Mouse (Mus musculus): ENCODE data around the gene Lgals3bp.

Lgals3bp gene
- long read RNA-seq, experiment 1, transcript Lgals3bp-201 (6 exons, 2,330 nt) = major isoform, 72 of 80 reads
- long read RNA-seq, experiment 1, partial matches to known transcripts = 6 of 80 reads
- long read RNA-seq, experiment 1, other reads (novel, unspliced or antisense) = 2 of 80 reads
- long read RNA-seq, experiment 2, transcript Lgals3bp-201 (6 exons, 2,330 nt) = major isoform, 36 of 45 reads
- long read RNA-seq, experiment 2, partial matches to known transcripts = 9 of 45 reads
- long read RNA-seq, experiment 2, other reads (novel, unspliced or antisense) = 0 of 45 reads

DNA sequence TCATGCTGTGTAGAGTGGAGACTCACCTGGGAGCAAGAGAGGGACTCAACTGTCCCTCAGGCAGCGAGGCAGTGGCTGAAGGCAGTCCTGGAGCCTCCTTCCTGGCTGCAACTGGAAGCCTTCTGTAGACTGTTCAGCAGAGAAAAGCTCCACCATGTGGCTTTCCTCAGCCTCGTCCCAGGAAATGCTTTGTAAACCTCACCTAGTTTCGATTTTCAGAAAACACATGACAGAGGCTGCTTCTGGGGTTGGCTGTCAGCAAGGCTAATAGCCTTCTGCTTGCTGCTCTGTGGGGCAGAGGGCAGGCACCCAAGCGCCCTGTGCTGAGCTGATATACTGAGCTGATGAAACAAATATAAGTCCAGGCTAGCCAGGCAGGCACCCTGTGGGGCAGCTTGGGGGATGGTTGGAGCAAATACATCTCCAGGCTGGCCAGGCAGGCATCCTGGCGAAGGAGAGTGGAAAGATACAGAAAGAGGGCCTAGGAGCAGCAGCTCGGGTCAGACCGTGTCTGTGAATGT is at the start of gene Lgals3bp:
Gene Lgals3bp (minus strand): TSS at position 333 of the 521 bp plus-strand sequence.
- intact Hi-C loops (cut with DNase I) = no loop called here

DNA sequence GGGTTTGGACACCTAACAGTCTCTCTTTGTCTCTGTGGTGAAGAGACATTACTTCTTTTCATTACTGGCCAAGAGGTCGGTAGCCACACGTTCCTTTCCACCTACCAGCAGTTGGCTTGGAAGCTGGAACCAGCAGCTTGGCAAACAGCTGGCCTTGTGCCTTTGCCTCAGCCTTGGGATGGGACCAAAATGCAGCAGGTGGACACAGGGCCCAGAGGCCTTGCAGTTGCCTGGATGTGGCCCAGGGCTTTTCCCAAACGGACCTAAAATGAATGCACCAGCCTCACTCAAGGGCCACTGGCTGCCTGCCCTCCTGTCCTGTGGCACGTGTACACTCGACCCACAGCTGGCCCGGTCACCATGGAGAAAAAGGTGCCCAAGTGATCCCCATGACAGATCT is 49.3 kb upstream of the Lgals3bp start:
- intact Hi-C loops (cut with DNase I) = no loop called here

DNA sequence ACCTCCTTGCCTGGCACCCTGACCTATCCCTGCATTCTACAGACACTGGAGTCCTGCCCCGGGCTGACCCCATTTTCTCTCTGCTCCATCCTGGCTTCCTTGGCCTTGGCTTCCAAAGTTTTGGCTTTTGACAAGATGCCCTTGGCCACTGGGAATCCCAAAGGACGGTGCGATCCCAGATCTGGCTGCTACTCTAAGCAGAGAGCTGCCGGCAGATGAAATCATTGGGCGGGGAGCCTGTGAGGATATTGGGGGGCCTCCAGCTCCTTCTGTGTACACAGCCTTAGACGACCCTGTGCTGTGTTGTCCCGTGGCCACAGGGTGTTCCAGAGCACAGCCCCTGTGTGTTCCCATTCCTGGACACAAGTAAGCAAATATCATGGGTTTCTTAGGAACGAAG is 46.5 kb upstream of the Lgals3bp start:
- intact Hi-C loops (cut with DNase I) = loop anchor here (5.0 kb wide), 1 partner anchor 289 kb away; no protein-coding TSS in a partner anchor

DNA sequence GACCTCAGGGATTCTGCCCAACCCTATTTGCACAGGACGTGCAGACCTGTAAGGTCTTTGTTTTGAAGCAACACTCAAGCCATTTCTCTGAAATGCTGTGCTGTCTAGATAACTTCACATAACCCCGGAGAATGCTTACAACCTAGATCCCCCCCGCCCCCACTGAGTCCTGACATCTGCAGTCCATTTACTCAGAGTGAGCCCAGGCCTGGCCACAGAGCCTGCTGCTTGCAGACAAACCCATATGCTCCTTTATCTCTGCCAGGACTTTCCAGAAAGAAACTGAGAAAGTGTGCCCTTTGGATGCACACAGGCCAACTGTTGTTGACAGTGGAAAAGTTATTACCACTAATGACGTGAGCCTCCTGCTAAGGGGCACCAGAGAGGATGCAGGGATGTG is 45.5 kb upstream of the Lgals3bp start:
- intact Hi-C loops (cut with DNase I) = loop anchor here (5.0 kb wide), 1 partner anchor 290 kb away; no protein-coding TSS in a partner anchor

DNA sequence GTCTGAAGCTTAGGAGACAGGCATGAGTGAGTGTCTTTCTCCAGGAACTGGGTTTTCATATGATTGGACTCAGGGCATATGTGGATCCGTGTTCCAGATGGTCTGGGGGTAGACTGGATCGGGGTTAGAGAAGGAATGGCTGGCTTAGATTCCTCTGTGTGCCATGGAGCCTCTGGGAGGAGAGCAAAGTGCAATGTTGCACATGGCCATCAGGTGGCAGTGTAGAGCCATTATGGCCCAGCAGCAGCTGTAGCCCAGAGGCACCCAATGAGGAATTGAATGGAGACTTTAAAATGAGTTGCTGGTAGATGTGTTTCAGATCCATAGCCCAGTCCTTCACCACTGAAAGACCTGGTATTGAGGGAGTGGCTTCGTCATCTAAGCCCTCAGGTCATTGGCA is 44.0 kb upstream of the Lgals3bp start:
- intact Hi-C loops (cut with DNase I) = loop anchor here (2.0 to 5.0 kb wide), 2 partner anchors 45 to 291 kb away; no protein-coding TSS in a partner anchor

DNA sequence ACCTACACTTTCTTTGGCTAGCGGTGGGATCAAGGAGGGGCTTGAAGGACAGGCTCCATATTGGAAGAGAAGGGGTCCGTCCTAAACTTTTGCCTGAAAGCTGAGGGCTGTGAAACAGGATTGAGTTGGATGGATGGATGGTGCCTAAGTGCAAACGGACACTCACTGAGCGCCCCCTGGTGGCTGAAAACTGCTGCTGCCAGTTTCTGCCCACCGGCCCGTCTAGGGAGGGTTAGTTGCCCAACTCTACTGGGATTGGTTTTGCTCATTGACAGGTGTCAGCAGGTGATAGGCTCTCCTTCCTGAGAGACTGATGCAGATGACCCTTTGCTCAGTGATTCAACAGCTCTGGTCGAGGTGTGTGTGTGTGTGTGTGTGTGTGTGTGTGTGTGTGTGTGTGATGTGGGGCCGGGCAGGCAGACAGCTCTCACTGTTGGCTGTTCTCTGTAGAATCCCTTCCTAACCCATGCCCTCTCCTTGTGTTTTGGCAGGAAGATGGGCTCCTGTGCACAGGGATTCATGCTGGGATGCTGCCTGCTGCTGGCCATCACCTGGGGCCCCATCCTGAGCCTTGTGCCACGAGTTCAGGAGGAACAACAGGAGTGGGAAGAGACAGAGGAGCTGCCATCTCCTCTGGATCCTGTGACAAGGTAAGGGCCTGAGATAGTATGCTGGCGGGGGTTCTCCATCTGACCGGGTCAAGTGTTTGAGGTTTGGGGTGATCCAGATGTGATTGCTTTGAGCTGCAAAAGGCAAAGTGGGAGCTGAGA is 41.5 kb upstream of the Lgals3bp start:
- intact Hi-C loops (cut with DNase I) = loop anchor here (1.0 kb wide), 1 partner anchor 20 kb away; no protein-coding TSS in a partner anchor

DNA sequence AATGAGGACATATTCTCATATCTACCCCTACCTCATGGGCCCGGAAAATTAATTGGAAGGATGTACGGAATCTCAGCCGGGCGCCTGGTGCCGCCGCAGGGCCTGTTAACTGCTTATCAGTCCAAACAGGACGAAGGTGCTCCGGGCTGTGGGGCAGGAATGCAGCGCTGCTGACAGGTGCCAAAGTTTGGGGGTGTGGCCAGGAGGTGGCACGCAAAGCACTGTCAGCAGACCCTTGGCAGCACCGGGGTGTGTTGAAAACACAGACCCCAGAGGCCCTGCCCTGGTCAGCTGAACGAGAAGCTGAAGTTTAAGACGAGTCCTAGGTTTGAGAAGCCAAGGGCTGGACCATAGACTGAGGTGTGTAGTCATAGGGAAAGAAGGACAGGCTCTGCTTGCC is 40.8 kb upstream of the Lgals3bp start:
- intact Hi-C loops (cut with DNase I) = loop anchor here (1.0 kb wide), 1 partner anchor 19 kb away; no protein-coding TSS in a partner anchor

DNA sequence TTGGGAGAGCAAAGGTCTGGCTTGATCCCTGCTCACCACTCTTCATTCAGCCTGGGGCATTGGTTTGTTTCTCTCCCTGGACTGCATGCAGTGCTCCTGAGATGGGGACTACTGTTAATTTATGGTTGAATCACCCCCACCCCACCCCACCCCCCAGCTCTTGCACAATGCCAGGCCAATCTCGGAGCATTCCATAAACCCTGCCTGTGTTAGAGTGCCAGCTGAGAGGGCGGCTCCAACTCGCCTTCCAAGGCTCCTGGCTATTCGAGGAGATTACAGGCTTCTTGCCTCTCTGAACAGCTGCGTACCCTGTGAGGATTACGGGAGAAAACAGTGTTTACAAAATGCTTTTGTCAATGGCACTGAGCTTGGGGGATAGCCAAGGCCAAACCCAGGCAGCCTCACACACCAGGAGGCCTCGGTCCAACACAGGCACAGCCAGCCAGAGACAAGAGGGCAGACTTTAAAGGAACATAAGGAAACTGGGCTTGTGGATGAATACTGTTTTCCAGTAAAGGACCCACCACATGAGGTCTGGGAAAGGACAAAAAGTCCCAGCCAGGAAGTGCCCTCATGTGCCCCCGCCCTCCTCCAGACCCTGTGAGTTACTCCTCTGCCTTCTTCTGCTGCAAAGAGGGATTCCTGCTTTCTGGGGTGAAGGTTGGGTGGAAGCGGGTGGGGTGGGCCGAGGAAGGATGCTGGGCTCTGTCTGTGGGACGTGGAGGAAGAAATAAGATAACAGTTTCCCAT is 36.9 kb upstream of the Lgals3bp start:
- intact Hi-C loops (cut with DNase I) = no loop called here

DNA sequence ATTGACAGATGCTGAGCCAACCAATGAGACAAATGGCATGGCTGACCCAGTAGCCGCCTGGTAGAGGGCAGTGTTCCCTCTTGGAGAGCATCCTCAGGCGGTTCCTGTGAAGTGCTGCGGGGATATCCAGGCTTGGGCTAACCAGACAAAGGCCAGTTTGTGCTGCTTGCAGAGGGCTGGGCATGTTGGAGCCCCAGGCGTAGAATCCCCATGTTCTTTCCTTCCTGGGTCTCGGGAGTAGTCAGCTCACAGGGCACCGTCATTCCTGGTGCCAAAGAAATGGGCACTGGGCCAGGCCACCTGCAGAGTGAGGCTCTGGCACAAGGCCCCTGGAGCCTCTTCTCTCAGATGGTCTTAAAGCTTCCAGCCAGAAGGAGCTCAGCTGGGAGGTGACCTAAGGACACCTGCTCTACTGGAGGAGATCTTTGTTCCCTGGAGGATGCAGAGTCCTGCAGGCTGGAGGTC is 34.6 kb upstream of the Lgals3bp start:
- intact Hi-C loops (cut with DNase I) = no loop called here

DNA sequence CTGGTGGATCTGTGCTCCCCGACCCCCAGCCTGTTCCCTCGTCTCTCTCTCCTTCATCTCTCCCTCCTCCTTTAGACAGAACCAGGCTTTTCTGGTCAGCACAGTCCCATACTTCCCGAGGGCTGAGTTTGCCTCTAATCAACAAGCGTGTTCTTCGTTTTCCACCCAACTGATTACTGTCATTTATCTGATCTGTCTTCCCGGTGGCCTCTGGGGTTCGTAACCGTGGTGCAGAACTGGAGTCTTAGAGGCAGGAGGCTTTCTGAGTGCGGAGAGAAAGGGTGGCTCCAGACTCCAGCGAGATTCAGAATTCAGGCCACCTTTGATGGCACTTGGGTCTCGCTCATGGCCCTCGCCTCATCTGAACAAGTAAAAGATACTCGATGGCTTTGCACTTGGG is 32.2 kb upstream of the Lgals3bp start:
- intact Hi-C loops (cut with DNase I) = no loop called here

DNA sequence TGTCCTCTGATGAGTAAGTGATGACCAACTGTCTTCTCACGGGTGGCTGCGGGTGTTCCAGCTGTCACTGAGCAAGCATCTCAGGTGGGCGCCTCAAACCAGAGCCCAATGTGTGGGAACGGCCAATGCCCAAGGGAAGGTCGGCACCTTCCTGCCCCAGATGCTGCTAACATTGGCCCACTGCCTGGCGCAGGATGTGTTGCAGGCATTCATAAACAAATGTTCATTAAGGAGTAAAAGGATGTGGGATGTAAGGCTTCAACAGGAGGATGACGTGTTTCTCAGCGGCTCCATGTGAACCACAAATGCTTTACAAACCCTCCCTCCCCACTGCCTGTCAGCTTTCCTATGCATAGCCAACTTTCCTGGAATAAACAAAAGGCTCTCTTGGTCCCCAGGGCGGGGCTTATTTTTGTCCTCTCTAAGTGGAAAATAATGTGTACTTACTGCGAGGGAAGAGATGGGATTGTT is 31.5 kb upstream of the Lgals3bp start:
- intact Hi-C loops (cut with DNase I) = no loop called here

DNA sequence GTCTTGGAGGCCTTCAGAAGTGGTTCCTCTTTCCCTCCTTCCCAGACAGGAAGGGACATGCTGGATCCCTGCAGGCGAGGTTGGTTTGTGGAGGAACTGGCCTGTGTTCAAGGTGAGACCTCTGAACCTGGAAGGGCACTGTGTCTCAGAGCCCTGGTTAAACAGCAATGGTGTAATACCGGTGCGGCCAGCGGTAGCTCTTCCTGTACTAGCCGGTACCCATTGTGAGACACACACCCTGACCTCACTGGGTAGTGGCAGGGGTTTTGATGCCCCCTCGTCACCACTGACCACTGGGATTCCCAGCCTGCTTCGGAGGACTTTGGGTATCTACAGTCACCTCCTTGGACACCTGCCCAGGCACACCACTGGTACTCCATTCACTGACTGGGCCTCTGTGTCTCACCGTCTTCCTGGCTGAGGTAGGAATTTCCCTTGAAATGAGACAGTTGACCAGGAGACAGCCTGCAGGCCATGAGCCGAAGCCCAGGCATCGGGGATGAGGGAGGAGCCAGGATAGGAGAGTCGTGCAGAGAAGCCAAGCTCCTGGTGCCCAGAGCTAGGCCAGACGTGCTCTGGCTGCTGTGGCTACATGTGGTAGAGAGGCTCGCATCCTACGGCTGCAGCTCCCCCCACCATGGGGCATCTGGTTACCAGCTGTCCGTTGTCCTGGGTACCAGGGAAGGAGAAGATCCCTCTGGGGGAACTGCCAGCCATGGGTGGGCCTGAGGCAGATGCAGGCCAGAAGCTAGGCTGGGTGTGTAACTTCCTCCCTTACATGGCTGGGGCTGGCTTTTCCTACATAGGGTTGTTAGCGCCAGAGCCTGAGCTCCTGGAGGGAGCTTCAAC is 29.4 kb upstream of the Lgals3bp start:
- intact Hi-C loops (cut with DNase I) = no loop called here

DNA sequence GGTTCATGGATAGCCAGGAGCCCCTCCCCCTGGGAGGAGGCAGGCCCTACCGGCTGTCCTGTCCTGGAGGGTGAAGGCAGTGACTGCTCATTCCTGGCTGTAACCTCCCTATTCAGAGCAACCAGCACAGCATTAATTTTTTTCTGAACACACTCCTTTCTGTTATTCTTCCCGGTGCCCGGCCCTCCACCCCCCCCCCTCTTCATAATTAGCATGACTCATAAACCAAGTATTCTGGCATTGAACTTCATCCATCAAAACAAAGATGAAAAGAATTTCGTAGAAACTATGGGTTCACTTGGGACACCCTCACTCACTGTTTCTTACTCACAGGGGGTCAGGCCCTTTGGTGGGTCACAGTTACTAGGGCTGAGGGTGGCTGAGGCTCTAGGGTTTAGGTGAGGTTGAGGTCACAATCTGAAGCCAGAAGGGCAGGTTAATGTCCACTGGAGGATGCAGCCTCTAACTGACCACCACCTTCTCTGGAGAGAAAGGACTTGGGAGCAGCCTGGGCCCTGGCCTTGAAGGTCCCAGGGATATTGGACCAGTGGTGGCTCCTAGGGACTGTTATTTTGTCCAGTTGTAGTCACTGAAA is 28.5 kb upstream of the Lgals3bp start:
- intact Hi-C loops (cut with DNase I) = no loop called here

DNA sequence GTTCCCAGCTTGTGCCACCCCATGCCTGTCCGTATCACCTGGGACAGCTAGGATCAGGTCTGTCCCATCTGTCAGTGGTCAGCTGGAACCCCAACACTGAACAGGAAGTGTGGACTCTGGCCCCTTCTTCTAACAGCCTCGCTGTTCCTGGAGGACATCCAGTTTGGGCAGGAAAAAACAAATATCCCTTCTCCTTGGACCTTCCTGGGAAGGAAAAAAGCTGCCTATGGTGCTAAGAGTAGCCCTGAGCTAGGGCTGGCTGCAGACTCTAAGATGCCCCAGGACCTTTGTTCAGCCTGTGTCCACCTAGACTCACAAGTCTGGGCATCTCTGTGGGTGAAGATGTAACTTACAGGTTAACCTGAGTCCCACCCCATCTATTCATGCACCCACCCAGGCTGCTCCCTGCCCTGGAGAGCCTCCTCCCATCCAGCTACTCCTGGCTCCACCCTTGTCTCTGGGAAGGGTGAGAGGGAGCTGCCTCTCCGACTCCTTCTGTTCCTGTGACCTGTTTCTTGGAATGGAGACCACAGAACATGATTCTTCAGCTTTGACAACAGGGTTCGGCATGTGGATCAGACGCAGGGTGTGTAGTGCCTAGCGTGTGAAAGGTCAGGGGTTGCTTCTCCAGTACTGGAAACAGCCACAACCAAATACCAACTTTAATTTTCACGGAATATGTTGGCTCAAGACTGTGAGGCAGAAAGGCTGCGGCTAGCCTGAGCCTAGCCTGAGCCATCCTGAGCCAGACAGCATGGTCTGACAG is 27.2 kb upstream of the Lgals3bp start:
- intact Hi-C loops (cut with DNase I) = no loop called here

DNA sequence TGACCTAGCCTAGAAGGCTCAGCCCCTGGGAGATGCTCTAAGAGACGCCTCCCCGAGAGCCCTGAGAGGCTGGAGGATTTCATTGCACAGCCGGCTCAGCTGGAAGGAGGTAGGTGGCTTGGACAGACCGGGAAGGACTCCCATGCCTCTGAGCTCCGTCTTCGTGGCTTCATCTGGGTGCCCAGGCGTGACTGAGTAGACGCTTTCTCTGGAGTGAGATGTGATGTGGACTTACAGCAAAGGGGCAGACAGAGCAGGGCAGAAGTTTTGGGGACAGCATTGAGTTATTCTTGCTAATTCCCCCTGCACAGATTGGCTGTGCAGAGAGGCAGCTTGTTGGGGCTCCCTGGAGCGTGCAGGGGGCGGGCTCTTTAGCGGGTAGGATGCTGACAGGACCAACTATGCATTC is 26.6 kb upstream of the Lgals3bp start:
- intact Hi-C loops (cut with DNase I) = no loop called here

DNA sequence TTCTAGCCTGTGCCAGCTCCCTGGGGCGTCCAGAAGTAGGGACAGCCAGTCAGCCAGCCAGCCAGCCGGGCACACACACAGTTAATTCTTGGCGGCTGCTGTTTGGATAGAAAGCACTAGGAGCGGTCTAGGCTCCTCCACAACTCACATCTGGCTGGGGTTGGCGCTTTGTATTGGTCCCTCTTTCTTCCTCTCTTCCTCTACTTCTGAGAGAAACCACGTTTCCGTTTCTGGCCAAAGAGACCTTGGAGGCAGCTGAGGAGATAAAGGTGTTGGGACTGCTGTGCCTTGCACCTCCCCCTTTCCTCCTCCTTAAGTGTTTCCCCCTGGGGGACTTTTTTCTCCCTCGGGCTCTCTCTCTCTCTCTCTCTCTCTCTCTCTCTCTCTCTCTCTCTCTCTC is 26.1 kb upstream of the Lgals3bp start, which contains the start of gene C1qtnf1:
Gene C1qtnf1 (plus strand): TSS at position 218 of the 400 bp plus-strand sequence.
- intact Hi-C loops (cut with DNase I) = no loop called here

DNA sequence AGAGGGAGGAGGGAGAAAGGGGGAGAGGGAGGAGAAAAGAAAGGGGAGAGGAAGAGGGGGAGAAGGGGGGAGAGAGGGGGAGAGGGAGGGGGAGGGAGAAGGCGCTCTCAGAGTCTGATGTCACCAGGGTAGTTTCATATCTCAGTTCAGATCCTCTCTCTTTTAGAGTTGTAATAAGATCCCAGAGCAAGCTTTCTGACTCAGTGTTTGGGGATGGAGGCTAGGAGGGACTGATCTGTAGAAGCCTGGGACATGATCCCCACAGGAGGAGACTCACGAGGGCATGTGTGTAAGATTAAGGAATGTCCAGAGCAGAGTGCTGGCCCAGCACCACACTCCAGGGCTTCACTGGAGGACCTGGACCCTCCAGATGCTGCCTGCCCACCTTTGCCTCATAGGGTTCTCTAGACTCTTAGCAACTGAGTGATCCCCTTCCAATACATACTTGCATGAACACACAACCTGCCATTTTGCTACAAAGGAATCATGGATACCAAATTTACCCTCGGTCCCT is 25.4 kb upstream of the Lgals3bp start:
- intact Hi-C loops (cut with DNase I) = no loop called here

DNA sequence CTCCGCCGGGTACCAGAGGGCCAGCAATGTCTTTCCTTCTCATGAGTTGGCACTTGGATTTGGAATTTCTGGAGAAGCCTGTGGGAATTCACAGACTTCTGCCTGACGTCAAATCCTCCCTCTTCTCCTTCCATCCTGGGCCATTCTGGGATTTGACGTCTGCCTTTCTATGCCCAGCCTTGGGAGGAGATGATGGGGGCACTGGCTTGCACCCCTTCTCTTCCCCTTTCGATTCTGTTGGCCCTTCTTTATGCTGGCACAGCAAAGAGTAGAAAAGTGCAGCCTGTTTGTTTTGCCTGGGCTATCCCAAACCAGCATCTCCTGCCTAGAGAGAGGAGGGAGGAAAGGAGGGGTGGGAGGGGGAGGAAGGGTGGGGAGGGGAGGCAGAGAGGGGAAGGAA is 24.9 kb upstream of the Lgals3bp start:
- intact Hi-C loops (cut with DNase I) = no loop called here

Measured in adrenal gland (tissue).